Mouse (Mus musculus): ENCODE results near the gene Tnk1. TPM values are rescaled to one million over a fixed set of nuclear protein-coding genes. Genes with fewer than 3 reads are reported as not detected.
"Not testable (repeated sequence)": the region's sequence is repeated elsewhere in the genome, so short reads cannot be mapped to it uniquely, and the experiment has no call there.

Gene Tnk1
- total RNA-seq, 2 experiments from 2014 or later, result 0.48 TPM; not detected in 1

GRCm38 (mm10) chr11:69880506-69880852, 21.9 kb upstream of the Tnk1 start:
- ATAC-seq (replicated peaks; ENCODE audit: low FRiP score, low TSS enrichment, poor library complexity, severe bottlenecking), result peak; percentile 27

- no peak for ATAC-seq (replicated peaks; ENCODE audit: low FRiP score, low TSS enrichment, poor library complexity, severe bottlenecking)
Measured at GRCm38 (mm10) chr11:69879711-69880110, 21.2 kb upstream of the Tnk1 start.

GRCm38 (mm10) chr11:69878952-69879351, 20.4 kb upstream of the Tnk1 start:
- ATAC-seq (replicated peaks; ENCODE audit: low FRiP score, low TSS enrichment, poor library complexity, severe bottlenecking), result peak; percentile 46

- no peak for ATAC-seq (replicated peaks; ENCODE audit: low FRiP score, low TSS enrichment, poor library complexity, severe bottlenecking)
Measured at GRCm38 (mm10) chr11:69878399-69878798, 19.9 kb upstream of the Tnk1 start.

GRCm38 (mm10) chr11:69877878-69878277, 19.3 kb upstream of the Tnk1 start, which contains the start of gene Tmem95:
TSS of gene Tmem95 (minus strand) at chr11:69878018.
- no peak for ATAC-seq (replicated peaks; ENCODE audit: low FRiP score, low TSS enrichment, poor library complexity, severe bottlenecking)

- peak; percentile 60 for ATAC-seq (replicated peaks; ENCODE audit: low FRiP score, low TSS enrichment, poor library complexity, severe bottlenecking)
Measured at GRCm38 (mm10) chr11:69876867-69877266, 18.3 kb upstream of the Tnk1 start.

- no peak for ATAC-seq (replicated peaks; ENCODE audit: low FRiP score, low TSS enrichment, poor library complexity, severe bottlenecking)
Measured at GRCm38 (mm10) chr11:69876186-69876585, 17.7 kb upstream of the Tnk1 start.

- no peak for ATAC-seq (replicated peaks; ENCODE audit: low FRiP score, low TSS enrichment, poor library complexity, severe bottlenecking)
Measured at GRCm38 (mm10) chr11:69872451-69872850, 13.9 kb upstream of the Tnk1 start.

GRCm38 (mm10) chr11:69871822-69872221, 13.3 kb upstream of the Tnk1 start:
- ATAC-seq (replicated peaks; ENCODE audit: low FRiP score, low TSS enrichment, poor library complexity, severe bottlenecking), result no peak

- no peak for ATAC-seq (replicated peaks; ENCODE audit: low FRiP score, low TSS enrichment, poor library complexity, severe bottlenecking)
Measured at GRCm38 (mm10) chr11:69870289-69871069, 11.9 kb upstream of the Tnk1 start.

GRCm38 (mm10) chr11:69867335-69867734, 8.8 kb upstream of the Tnk1 start:
- ATAC-seq (replicated peaks; ENCODE audit: low FRiP score, low TSS enrichment, poor library complexity, severe bottlenecking), result peak; percentile 62

- ATAC-seq (replicated peaks; ENCODE audit: low FRiP score, low TSS enrichment, poor library complexity, severe bottlenecking), result no peak
Measured at GRCm38 (mm10) chr11:69865561-69865960, 7.0 kb upstream of the Tnk1 start.

GRCm38 (mm10) chr11:69864138-69864860, 5.8 kb upstream of the Tnk1 start:
- 0 out of 2 replicates have a peak, but pooled peaks have one; percentile 41 for ATAC-seq (replicated peaks; ENCODE audit: low FRiP score, low TSS enrichment, poor library complexity, severe bottlenecking)

- ATAC-seq (replicated peaks; ENCODE audit: low FRiP score, low TSS enrichment, poor library complexity, severe bottlenecking), result not testable (repeated sequence)
Measured at GRCm38 (mm10) chr11:69863729-69864128, 5.2 kb upstream of the Tnk1 start.

GRCm38 (mm10) chr11:69855347-69855746, 3.2 kb downstream of the Tnk1 start:
- 0 out of 2 replicates have a peak, but pooled peaks have one; percentile 21 for ATAC-seq (replicated peaks; ENCODE audit: low FRiP score, low TSS enrichment, poor library complexity, severe bottlenecking)

GRCm38 (mm10) chr11:69854680-69855079, 3.9 kb downstream of the Tnk1 start:
- ATAC-seq (replicated peaks; ENCODE audit: low FRiP score, low TSS enrichment, poor library complexity, severe bottlenecking), result no peak

GRCm38 (mm10) chr11:69853994-69854393, 4.5 kb downstream of the Tnk1 start:
- ATAC-seq (replicated peaks; ENCODE audit: low FRiP score, low TSS enrichment, poor library complexity, severe bottlenecking), result peak; percentile 87

GRCm38 (mm10) chr11:69850754-69851153, 7.8 kb downstream of the Tnk1 start:
- no peak for ATAC-seq (replicated peaks; ENCODE audit: low FRiP score, low TSS enrichment, poor library complexity, severe bottlenecking)

- no peak for ATAC-seq (replicated peaks; ENCODE audit: low FRiP score, low TSS enrichment, poor library complexity, severe bottlenecking)
Measured at GRCm38 (mm10) chr11:69849884-69850283, 8.6 kb downstream of the Tnk1 start.

- no peak for ATAC-seq (replicated peaks; ENCODE audit: low FRiP score, low TSS enrichment, poor library complexity, severe bottlenecking)
Measured at GRCm38 (mm10) chr11:69849128-69849527, 9.4 kb downstream of the Tnk1 start.

- no peak for ATAC-seq (replicated peaks; ENCODE audit: low FRiP score, low TSS enrichment, poor library complexity, severe bottlenecking)
Measured at GRCm38 (mm10) chr11:69848021-69848420, 10.5 kb downstream of the Tnk1 start.
